Mouse (Mus musculus) lung, embryonic 15.5 days (tissue): ENCODE data around the gene OR5BS1P. TPM values are rescaled to one million over a fixed set of nuclear protein-coding genes. Genes with fewer than 3 reads are reported as not detected.
"Not testable (repeated sequence)": the region's sequence is repeated elsewhere in the genome, so short reads cannot be mapped to it uniquely, and the experiment has no call there.

Experiments
- ATAC-seq: fragments of 200-750 bp; cut with Nextera tagmentation; 2 replicates; pipeline ENCODE4 v1.8.0; 2017; ENCODE audit warnings: moderate number of reproducible peaks, borderline replicate concordance; ENCODE audit not compliant: low FRiP score, low TSS enrichment; ENCODE audit errors: extremely low read depth
- H3K27ac ChIP-seq: fragments of 300-500 bp; sonication (generic); 2 replicates; pipeline ENCODE4 v1.5.1; 2015; ENCODE audit warnings: moderate library complexity, mild to moderate bottlenecking, inconsistent platforms
- H3K27me3 ChIP-seq: fragments of 300-500 bp; sonication (generic); 2 replicates; pipeline ENCODE4 v1.6.1; 2015; ENCODE audit warnings: inconsistent platforms
- H3K36me3 ChIP-seq: fragments of 300-500 bp; sonication (generic); 2 replicates; pipeline ENCODE4 v1.6.1; 2015; ENCODE audit warnings: inconsistent platforms
- H3K4me1 ChIP-seq: fragments of 300-500 bp; sonication (generic); 2 replicates; pipeline ENCODE4 v1.6.1; 2015; ENCODE audit warnings: inconsistent platforms
- H3K4me2 ChIP-seq: fragments of 300-500 bp; sonication (generic); 2 replicates; pipeline ENCODE4 v1.6.1; 2015; ENCODE audit warnings: inconsistent platforms, mild to moderate bottlenecking, moderate library complexity
- H3K4me3 ChIP-seq: fragments of 300-500 bp; sonication (generic); 2 replicates; pipeline ENCODE4 v1.5.1; 2015; ENCODE audit warnings: mild to moderate bottlenecking, inconsistent platforms
- H3K9ac ChIP-seq: fragments of 300-500 bp; sonication (generic); 2 replicates; pipeline ENCODE4 v1.6.1; 2015; ENCODE audit warnings: inconsistent platforms
- H3K9me3 ChIP-seq: fragments of 300-500 bp; sonication (generic); 2 replicates; pipeline ENCODE4 v1.6.1; 2016; ENCODE audit warnings: inconsistent platforms
- WGBS: fragments of 180-500 bp; shearing (Covaris S2); methylation state at CpG from one replicate; pipeline ENCODE4 v1.1.7; 2015; 5-methylcytosine and 5-hydroxymethylcytosine counted together
- polyA plus RNA-seq: library from polyadenylated mRNA; unstranded; fragments of >200 nt; fragmentation: Nextera tagmentation; extraction: Ambion mirVana; gene quantifications from 2 replicates; pipeline ENCODE4 v1.2.1, GENCODE M21; 2015

Gene OR5BS1P
- polyA plus RNA-seq: not detected in 2 replicates

- H3K27me3 ChIP-seq: no peaks in the 10 kb centered on the region
- no peak within 1 kb of the TSS for H3K27ac ChIP-seq
- 94% methylated on average over 4 of the region's 4 CpGs for WGBS
- H3K9me3 ChIP-seq: no peaks in the 10 kb centered on the region
- H3K9ac ChIP-seq: no peak within 1 kb of the TSS
- no peaks in the 10 kb centered on the region for H3K36me3 ChIP-seq
- H3K4me2 ChIP-seq: no peak within 1 kb of the TSS
- no peak within 1 kb of the TSS for H3K4me3 ChIP-seq
- no peaks in the 10 kb centered on the region for H3K4me1 ChIP-seq
- no peak for ATAC-seq
Measured at GRCm38 (mm10) chr15:98469596-98469995, at the start of gene OR5BS1P. TSS of gene OR5BS1P (plus strand) at chr15:98469896.

- no peak overlapping the region for H3K9ac ChIP-seq
- no peaks in the 10 kb centered on the region for H3K27me3 ChIP-seq
- H3K4me1 ChIP-seq: 0 out of 2 replicates have a peak, but pooled peaks cover 6% of the 10 kb centered on the region
- no peak overlapping the region for H3K4me3 ChIP-seq
- no peak overlapping the region for H3K27ac ChIP-seq
- H3K4me2 ChIP-seq: no peak overlapping the region
- WGBS: 45% methylated on average over 4 of the region's 4 CpGs
- no peak for ATAC-seq
- H3K9me3 ChIP-seq: no peaks in the 10 kb centered on the region
- H3K36me3 ChIP-seq: no peaks in the 10 kb centered on the region
Measured at GRCm38 (mm10) chr15:98420897-98421296, 48.8 kb upstream of the OR5BS1P start.

GRCm38 (mm10) chr15:98424326-98424725, 45.4 kb upstream of the OR5BS1P start:
- Histone ChIP-seq H3K4me1 (0 out of 2 replicates have a peak, but pooled peaks cover 6% of the 10 kb centered on the region), H3K9me3 (no peaks in the 10 kb centered on the region), H3K9ac (no peak overlapping the region), H3K27ac (no peak overlapping the region), H3K4me3 (no peak overlapping the region), H3K36me3 (no peaks in the 10 kb centered on the region), H3K27me3 (no peaks in the 10 kb centered on the region), H3K4me2 (peak overlapping the region; percentile 13; the same call in 1 of the 2 replicates)
- WGBS: 60% methylated on average over 14 of the region's 14 CpGs
- no peak for ATAC-seq

GRCm38 (mm10) chr15:98424753-98425152, 44.9 kb upstream of the OR5BS1P start:
- Histone ChIP-seq H3K4me1 (0 out of 2 replicates have a peak, but pooled peaks cover 6% of the 10 kb centered on the region), H3K4me3 (no peak overlapping the region), H3K9ac (no peak overlapping the region), H3K27me3 (no peaks in the 10 kb centered on the region), H3K9me3 (no peaks in the 10 kb centered on the region), H3K4me2 (no peak overlapping the region), H3K36me3 (no peaks in the 10 kb centered on the region), H3K27ac (no peak overlapping the region)
- ATAC-seq: no peak
- 49% methylated on average over 6 of the region's 6 CpGs for WGBS

- Histone ChIP-seq H3K4me3 (no peak overlapping the region), H3K9me3 (no peaks in the 10 kb centered on the region), H3K27me3 (no peaks in the 10 kb centered on the region), H3K27ac (no peak overlapping the region), H3K36me3 (no peaks in the 10 kb centered on the region), H3K4me1 (0 out of 2 replicates have a peak, but pooled peaks cover 6% of the 10 kb centered on the region), H3K9ac (no peak overlapping the region), H3K4me2 (no peak overlapping the region)
- 78% methylated on average over 7 of the region's 7 CpGs for WGBS
- no peak for ATAC-seq
Measured at GRCm38 (mm10) chr15:98425188-98425587, 44.5 kb upstream of the OR5BS1P start.

GRCm38 (mm10) chr15:98430925-98431324, 38.8 kb upstream of the OR5BS1P start, which contains the start of gene Olfr282:
TSS of gene Olfr282 (plus strand) at chr15:98431225.
- not testable (repeated sequence) for H3K4me3 ChIP-seq, H3K27ac ChIP-seq, ATAC-seq, H3K4me1 ChIP-seq, H3K36me3 ChIP-seq, H3K9ac ChIP-seq, H3K9me3 ChIP-seq, H3K27me3 ChIP-seq, H3K4me2 ChIP-seq
- 71% methylated on average over 5 of the region's 5 CpGs for WGBS

- H3K9me3 ChIP-seq: no peaks in the 10 kb centered on the region
- no peak overlapping the region for H3K27ac ChIP-seq
- no peak overlapping the region for H3K4me2 ChIP-seq
- no peaks in the 10 kb centered on the region for H3K36me3 ChIP-seq
- no peaks in the 10 kb centered on the region for H3K27me3 ChIP-seq
- H3K9ac ChIP-seq: no peak overlapping the region
- ATAC-seq: no peak
- whole genome bisulfite sequencing: 77% methylated on average over 3 of the region's 3 CpGs
- no peak overlapping the region for H3K4me3 ChIP-seq
- no peaks in the 10 kb centered on the region for H3K4me1 ChIP-seq
Measured at GRCm38 (mm10) chr15:98444561-98444960, 25.1 kb upstream of the OR5BS1P start.

GRCm38 (mm10) chr15:98448521-98448920, 21.2 kb upstream of the OR5BS1P start:
- ATAC-seq: no peak
- no peaks in the 10 kb centered on the region for H3K4me1 ChIP-seq
- H3K9ac ChIP-seq: no peak overlapping the region

GRCm38 (mm10) chr15:98452288-98452687, 17.4 kb upstream of the OR5BS1P start, which contains the start of gene Olfr281:
TSS of gene Olfr281 (plus strand) at chr15:98452588.
- Histone ChIP-seq H3K4me3 (no peak within 1 kb of the TSS), H3K27ac (no peak within 1 kb of the TSS), H3K4me1 (peaks cover 2% of the 10 kb centered on the region; the same call in 1 of the 2 replicates), H3K9me3 (no peaks in the 10 kb centered on the region), H3K9ac (no peak within 1 kb of the TSS), H3K27me3 (no peaks in the 10 kb centered on the region), H3K36me3 (no peaks in the 10 kb centered on the region), H3K4me2 (no peak within 1 kb of the TSS)
- no peak for ATAC-seq
- WGBS: 84% methylated on average over 7 of the region's 7 CpGs

More at GRCm38 (mm10) chr15:98448521-98448920, 21.2 kb upstream of the OR5BS1P start:
- Histone ChIP-seq H3K4me2 (no peak overlapping the region), H3K36me3 (no peaks in the 10 kb centered on the region), H3K9me3 (no peaks in the 10 kb centered on the region), H3K27ac (no peak overlapping the region), H3K4me3 (no peak overlapping the region), H3K27me3 (no peaks in the 10 kb centered on the region)
- 40% methylated on average over 4 of the region's 4 CpGs for WGBS

GRCm38 (mm10) chr15:98471539-98471938, 1.8 kb downstream of the OR5BS1P start:
- no peaks in the 10 kb centered on the region for H3K27me3 ChIP-seq
- 85% methylated on average over 13 of the region's 13 CpGs for WGBS
- no peak overlapping the region for H3K9ac ChIP-seq
- no peak for ATAC-seq
- no peak overlapping the region for H3K27ac ChIP-seq
- H3K4me2 ChIP-seq: no peak overlapping the region
- no peaks in the 10 kb centered on the region for H3K4me1 ChIP-seq
- H3K36me3 ChIP-seq: no peaks in the 10 kb centered on the region
- H3K4me3 ChIP-seq: no peak overlapping the region
- H3K9me3 ChIP-seq: no peaks in the 10 kb centered on the region

GRCm38 (mm10) chr15:98474958-98475357, 5.3 kb downstream of the OR5BS1P start:
- Histone ChIP-seq H3K27ac (no peak overlapping the region), H3K9ac (no peak overlapping the region), H3K4me1 (no peaks in the 10 kb centered on the region), H3K36me3 (no peaks in the 10 kb centered on the region), H3K9me3 (no peaks in the 10 kb centered on the region), H3K4me2 (no peak overlapping the region), H3K4me3 (no peak overlapping the region), H3K27me3 (no peaks in the 10 kb centered on the region)
- WGBS: 73% methylated on average over 10 of the region's 10 CpGs
- no peak for ATAC-seq

- no peak overlapping the region for H3K27ac ChIP-seq
- 44% methylated on average over 10 of the region's 10 CpGs for WGBS
- H3K4me1 ChIP-seq: no peaks in the 10 kb centered on the region
- H3K9ac ChIP-seq: no peak overlapping the region
- H3K4me2 ChIP-seq: no peak overlapping the region
- no peaks in the 10 kb centered on the region for H3K36me3 ChIP-seq
- H3K4me3 ChIP-seq: no peak overlapping the region
- H3K9me3 ChIP-seq: no peaks in the 10 kb centered on the region
- no peak for ATAC-seq
- no peaks in the 10 kb centered on the region for H3K27me3 ChIP-seq
Measured at GRCm38 (mm10) chr15:98475382-98475781, 5.7 kb downstream of the OR5BS1P start.

- Histone ChIP-seq H3K4me1 (no peaks in the 10 kb centered on the region), H3K27ac (no peak overlapping the region), H3K9ac (no peak overlapping the region), H3K36me3 (no peaks in the 10 kb centered on the region), H3K4me2 (no peak overlapping the region), H3K9me3 (no peaks in the 10 kb centered on the region), H3K4me3 (no peak overlapping the region), H3K27me3 (no peaks in the 10 kb centered on the region)
- no peak for ATAC-seq
- 80% methylated on average over 5 of the region's 5 CpGs for WGBS
Measured at GRCm38 (mm10) chr15:98476281-98476680, 6.6 kb downstream of the OR5BS1P start.
